Mouse (Mus musculus) kidney, embryonic 16.5 days (tissue): Measurements from ENCODE around the gene Slc25a11. TPM values are rescaled to one million over a fixed set of nuclear protein-coding genes. Genes with fewer than 3 reads are reported as not detected.

Experiments
- ATAC-seq: fragments of 200-750 bp; cut with Nextera tagmentation; 2 replicates; pipeline ENCODE4 v1.8.0; 2017; ENCODE audit warnings: moderate TSS enrichment; ENCODE audit not compliant: low FRiP score, low TSS enrichment
- H3K27ac ChIP-seq: fragments of 300-500 bp; sonication (generic); 2 replicates; pipeline ENCODE4 v1.5.1; 2014; ENCODE audit warnings: low read length
- H3K27me3 ChIP-seq: fragments of 300-500 bp; sonication (generic); 2 replicates; pipeline ENCODE4 v1.6.1; 2014; ENCODE audit warnings: low read length, control low read depth, mixed read lengths; ENCODE audit not compliant: insufficient read depth
- H3K36me3 ChIP-seq: fragments of 300-500 bp; sonication (generic); 2 replicates; pipeline ENCODE4 v1.6.1; 2014; ENCODE audit warnings: low read length, control low read depth, mixed read lengths; ENCODE audit not compliant: insufficient read depth
- H3K4me1 ChIP-seq: fragments of 300-500 bp; sonication (generic); 2 replicates; pipeline ENCODE4 v1.6.1; 2014; ENCODE audit warnings: low read length, control low read depth, mixed read lengths; ENCODE audit not compliant: insufficient read depth
- H3K4me2 ChIP-seq: fragments of 300-500 bp; sonication (generic); replicated peaks from 2 replicates; pipeline ENCODE4 v1.6.1; 2014; ENCODE audit warnings: low read depth, low read length
- H3K4me3 ChIP-seq: fragments of 300-500 bp; sonication (generic); 2 replicates; pipeline ENCODE4 v1.5.1; 2014; ENCODE audit warnings: mild to moderate bottlenecking, low read length
- H3K9ac ChIP-seq: fragments of 300-500 bp; sonication (generic); replicated peaks from 2 replicates; pipeline ENCODE4 v1.6.1; 2014; ENCODE audit warnings: low read length
- H3K9me3 ChIP-seq: fragments of 300-500 bp; sonication (generic); 2 replicates; pipeline ENCODE4 v1.6.1; 2016; ENCODE audit warnings: low read length, control low read depth
- WGBS: fragments of 180-500 bp; shearing (Covaris S2); extraction: QIAGEN DNeasy Blood & Tissue Kit; methylation state at CpG from one replicate; pipeline ENCODE4 v1.1.7; 2014; 5-methylcytosine and 5-hydroxymethylcytosine counted together
- polyA plus RNA-seq: library from polyadenylated mRNA; unstranded; fragments of >200 nt; fragmentation: Nextera tagmentation; extraction: Ambion mirVana; gene quantifications from 2 replicates; pipeline ENCODE4 v1.2.1, GENCODE M21; 2015

Gene Slc25a11
- polyA plus RNA-seq, 1 experiment from 2014 or later = 235 TPM

DNA sequence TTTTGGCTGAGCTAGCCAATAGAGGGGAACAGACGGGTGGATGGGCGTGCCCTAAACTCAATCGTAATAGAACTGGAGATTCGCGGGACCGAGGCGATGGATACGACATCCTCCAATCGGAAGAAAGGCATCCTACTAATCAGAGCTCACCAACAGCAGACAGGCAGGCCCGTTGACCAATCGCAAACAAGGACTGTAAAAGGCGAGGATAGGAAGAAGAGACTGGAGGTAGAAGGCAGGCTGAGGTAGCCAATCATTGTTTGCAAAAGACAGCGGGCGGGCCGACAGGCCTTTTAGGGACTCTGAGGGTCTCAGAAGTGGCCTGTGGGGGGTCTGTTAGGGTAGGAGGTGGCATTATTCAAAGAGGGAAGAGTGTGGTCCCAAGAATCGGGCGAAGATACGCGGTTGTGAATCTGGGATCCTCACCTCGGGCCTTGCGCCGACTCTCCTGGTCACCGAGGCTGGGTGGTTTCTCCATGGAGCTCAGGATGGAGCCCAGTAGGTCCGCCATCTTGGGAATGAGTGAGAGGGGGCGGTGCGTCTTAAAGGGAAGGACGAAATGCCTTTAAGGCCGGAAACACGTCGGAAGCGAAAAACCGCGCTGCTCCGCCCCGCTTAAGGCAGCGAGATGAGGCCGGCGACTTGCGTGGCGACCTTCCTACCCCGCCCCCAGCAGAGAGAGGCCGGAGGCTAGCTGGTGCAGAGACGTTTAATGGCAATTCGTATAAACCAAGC, 21.7 kb upstream of the Slc25a11 start, which contains the start of gene Spag7:
TSS of gene Spag7 (minus strand) at position 646 of the 735 bp plus-strand sequence.
- Histone ChIP-seq H3K4me3 (peak within 1 kb of the TSS; percentile 75), H3K4me2 (peak within 1 kb of the TSS; percentile 89), H3K9ac (peak within 1 kb of the TSS; percentile 91), H3K27me3 (no peaks in the 10 kb centered on the region), H3K9me3 (no peaks in the 10 kb centered on the region), H3K36me3 (peaks cover 26% of the 10 kb centered on the region), H3K4me1 (peaks cover 24% of the 10 kb centered on the region), H3K27ac (peak within 1 kb of the TSS; percentile 99)
- ATAC-seq = peak; percentile 97
- under 1% methylated on average over 44 of the region's 44 CpGs for WGBS

DNA sequence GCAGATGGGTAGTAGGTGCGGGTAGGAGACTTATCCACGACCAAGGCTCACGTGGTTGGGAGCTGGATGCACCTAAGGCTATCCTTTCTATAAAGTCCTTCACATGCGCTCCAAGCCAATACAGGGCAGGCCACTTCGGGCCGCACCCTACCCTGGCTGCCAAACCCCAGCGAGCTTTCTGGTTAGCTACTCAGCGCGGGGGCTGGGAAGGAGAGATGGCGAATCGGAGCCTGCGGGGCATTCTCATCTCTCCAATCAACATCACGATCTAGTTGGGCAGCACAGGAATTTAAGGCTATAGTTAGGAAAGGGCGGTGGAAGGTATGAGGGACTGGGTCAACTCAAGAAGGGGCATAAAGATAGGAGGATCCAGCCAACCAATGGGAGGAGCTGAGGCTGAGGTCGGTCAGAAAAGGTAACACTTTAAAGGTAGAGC, 21.1 kb upstream of the Slc25a11 start:
- H3K4me2 ChIP-seq = peak overlapping the region; percentile 89
- H3K4me1 ChIP-seq = peaks cover 24% of the 10 kb centered on the region
- ATAC-seq = peak; percentile 63; the same call in 1 of the 2 replicates
- no peaks in the 10 kb centered on the region for H3K27me3 ChIP-seq
- peak overlapping the region; percentile 75 for H3K4me3 ChIP-seq
- H3K9ac ChIP-seq = peak overlapping the region; percentile 72
- under 1% methylated on average over 15 of the region's 15 CpGs for WGBS
- peak overlapping the region; percentile 99 for H3K27ac ChIP-seq
- peaks cover 27% of the 10 kb centered on the region for H3K36me3 ChIP-seq
- no peaks in the 10 kb centered on the region for H3K9me3 ChIP-seq

DNA sequence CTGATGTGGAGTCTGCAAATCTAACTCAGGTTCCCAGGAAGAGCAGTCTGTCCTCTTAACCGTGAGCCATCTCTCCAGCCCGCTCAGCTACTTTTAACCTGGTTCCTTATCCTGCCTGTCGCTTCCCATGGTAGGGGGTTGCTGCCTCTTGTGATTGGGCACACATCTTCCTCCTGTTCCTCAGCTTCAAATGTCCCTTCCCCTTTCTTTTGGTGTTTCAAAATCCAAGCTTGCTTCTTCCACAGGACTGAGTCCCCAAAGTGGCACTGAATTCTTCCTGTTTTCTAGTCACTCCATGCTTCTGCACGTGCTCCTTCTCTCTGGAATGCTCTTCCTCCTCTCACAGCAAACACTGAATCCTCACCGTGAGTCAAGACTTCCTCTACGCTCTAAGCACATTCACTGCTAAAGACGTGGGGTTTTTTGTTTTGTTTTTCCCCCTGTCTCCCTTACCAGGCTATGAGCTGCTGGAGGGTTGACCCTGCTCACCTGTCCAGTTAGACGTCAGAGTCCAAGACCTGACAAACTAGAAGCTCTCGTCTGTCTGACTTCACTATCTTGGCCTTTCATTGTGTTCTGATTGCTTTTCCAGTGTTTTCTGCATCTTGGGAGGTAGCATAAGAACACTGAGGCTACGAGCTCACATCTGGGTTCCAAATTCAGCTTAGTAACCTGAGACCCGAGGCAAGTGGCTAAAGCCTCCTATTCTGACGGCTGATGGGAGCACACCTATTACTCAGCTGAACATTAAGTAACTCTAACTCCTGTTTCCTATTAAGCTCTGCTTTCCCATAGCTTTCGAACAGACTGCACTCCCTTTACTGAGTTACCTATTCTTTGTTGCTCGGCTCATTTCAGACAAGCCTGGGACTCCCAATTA, 20.2 kb upstream of the Slc25a11 start:
- peak overlapping the region; percentile 99 for H3K27ac ChIP-seq
- H3K4me3 ChIP-seq = peak overlapping the region; percentile 75
- no peak for ATAC-seq
- peak overlapping the region; percentile 72; the same call in 1 of the 2 replicates for H3K9ac ChIP-seq
- H3K9me3 ChIP-seq = no peaks in the 10 kb centered on the region
- no peaks in the 10 kb centered on the region for H3K27me3 ChIP-seq
- H3K4me1 ChIP-seq = peaks cover 24% of the 10 kb centered on the region
- H3K36me3 ChIP-seq = peaks cover 35% of the 10 kb centered on the region
- peak overlapping the region; percentile 89 for H3K4me2 ChIP-seq
- 56% methylated on average over 14 of the region's 14 CpGs for WGBS

DNA sequence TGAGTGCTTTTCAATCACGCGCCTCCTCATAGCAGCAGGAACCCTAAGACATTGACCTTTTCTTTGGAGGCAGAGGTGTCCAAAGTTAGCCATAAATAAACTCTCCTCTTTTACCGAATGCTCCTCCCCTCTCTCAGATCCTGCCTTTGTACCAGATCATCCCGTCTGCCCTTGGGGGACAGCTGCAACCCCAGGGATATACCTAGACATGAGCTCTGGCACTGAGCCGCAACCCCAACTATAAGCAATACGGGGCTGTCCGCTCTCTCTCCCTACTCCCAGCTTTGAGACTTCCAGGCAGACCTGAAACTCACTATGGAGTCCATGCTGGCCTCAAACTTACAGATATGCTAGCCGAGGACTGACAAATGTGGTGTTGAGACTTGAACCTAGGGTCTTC, 19.4 kb upstream of the Slc25a11 start:
- Histone ChIP-seq H3K9me3 (no peaks in the 10 kb centered on the region), H3K27ac (no peak overlapping the region), H3K36me3 (peaks cover 42% of the 10 kb centered on the region), H3K4me3 (no peak overlapping the region), H3K27me3 (no peaks in the 10 kb centered on the region), H3K9ac (no peak overlapping the region), H3K4me1 (peaks cover 24% of the 10 kb centered on the region), H3K4me2 (no peak overlapping the region)
- WGBS = 94% methylated on average over 8 of the region's 8 CpGs
- ATAC-seq = no peak

DNA sequence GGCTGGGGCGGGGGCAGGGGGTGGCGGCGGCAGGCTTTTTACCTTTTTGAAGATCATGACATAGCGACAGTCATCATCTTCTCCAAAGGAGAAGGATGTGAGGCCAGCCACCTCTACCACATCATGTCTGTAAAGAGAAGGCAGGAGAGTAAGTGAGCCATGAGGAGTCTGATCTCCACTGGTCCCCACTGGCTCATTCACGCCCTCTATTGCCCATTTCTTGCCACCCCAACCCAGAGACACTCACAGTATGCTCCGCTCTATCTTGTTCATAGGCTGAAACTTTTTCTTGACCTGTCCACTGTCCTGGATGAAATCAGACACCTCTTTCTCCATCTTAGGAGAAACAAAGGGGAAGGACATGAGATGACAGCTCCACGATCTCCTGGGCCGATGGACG, 17.5 kb upstream of the Slc25a11 start:
- 85% methylated on average over 9 of the region's 9 CpGs for WGBS
- Histone ChIP-seq H3K9me3 (no peaks in the 10 kb centered on the region), H3K27ac (no peak overlapping the region), H3K27me3 (no peaks in the 10 kb centered on the region), H3K9ac (no peak overlapping the region), H3K36me3 (peaks cover 49% of the 10 kb centered on the region), H3K4me2 (no peak overlapping the region), H3K4me1 (peaks cover 14% of the 10 kb centered on the region), H3K4me3 (no peak overlapping the region)
- no peak for ATAC-seq

DNA sequence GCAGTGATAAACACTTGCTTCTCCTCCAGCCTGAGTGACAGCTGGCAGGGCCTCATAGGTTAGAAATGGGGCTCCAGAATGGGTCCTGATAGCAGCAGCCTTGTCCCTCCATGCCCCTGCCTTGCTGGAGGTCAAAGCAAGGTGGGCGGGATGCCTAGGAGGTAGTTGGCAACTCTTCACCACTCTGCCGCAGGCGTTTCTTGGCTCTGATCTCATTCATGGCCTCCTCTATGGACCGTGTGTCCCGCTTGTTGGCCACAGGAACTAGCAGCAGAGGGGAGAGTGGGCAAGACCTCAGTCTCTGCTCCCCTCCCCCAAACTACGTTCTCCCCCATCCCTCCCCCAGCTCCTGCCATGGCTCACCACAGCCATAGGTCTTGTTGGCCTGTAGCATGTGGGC, 16.7 kb upstream of the Slc25a11 start:
- ATAC-seq = no peak
- Histone ChIP-seq H3K36me3 (peaks cover 49% of the 10 kb centered on the region), H3K4me2 (no peak overlapping the region), H3K27ac (no peak overlapping the region), H3K4me3 (no peak overlapping the region), H3K9me3 (no peaks in the 10 kb centered on the region), H3K27me3 (no peaks in the 10 kb centered on the region), H3K9ac (no peak overlapping the region), H3K4me1 (peaks cover 14% of the 10 kb centered on the region)
- WGBS = 94% methylated on average over 6 of the region's 6 CpGs

DNA sequence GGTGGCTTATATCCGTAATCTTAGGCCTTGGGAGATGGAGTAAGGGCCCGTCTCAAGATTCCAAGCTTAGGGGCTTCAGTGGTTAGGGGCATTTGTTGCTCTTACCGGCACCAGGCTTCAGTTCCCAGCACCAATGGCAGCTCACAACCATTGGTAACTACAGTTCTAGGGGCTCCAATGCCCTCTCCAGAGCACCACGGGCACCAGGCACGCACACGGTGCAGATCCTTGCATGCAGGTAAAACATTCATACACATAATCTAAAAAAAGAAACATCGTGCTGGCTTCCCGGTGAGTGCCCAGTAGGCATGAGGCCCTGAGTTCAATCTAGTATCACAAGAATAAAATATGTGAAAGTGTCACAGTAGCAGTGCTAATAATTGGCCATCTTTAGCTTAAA, 15.8 kb upstream of the Slc25a11 start:
- H3K9me3 ChIP-seq = no peaks in the 10 kb centered on the region
- no peak overlapping the region for H3K27ac ChIP-seq
- ATAC-seq = no peak
- H3K4me2 ChIP-seq = no peak overlapping the region
- H3K36me3 ChIP-seq = peaks cover 49% of the 10 kb centered on the region
- 93% methylated on average over 8 of the region's 8 CpGs for WGBS
- no peak overlapping the region for H3K9ac ChIP-seq
- no peaks in the 10 kb centered on the region for H3K27me3 ChIP-seq
- H3K4me1 ChIP-seq = peaks cover 12% of the 10 kb centered on the region
- H3K4me3 ChIP-seq = no peak overlapping the region

DNA sequence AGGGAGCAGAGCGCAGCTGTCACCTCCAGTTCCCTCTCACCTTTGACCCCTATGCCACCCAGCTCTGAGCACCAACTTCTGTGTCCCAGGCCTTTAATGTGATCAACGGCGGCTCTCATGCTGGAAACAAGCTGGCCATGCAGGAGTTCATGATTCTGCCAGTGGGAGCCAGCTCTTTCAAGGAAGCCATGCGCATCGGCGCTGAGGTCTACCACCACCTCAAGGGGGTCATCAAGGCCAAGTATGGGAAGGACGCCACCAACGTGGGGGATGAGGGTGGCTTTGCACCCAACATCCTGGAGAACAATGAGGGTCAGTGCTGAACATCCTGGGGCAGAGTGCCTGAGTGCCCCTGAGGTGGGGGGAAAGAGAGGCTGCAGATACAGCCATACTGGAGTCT, 13.3 kb upstream of the Slc25a11 start:
- WGBS = 81% methylated on average over 8 of the region's 8 CpGs
- ATAC-seq = no peak
- H3K9ac ChIP-seq = no peak overlapping the region
- H3K9me3 ChIP-seq = no peaks in the 10 kb centered on the region
- no peak overlapping the region for H3K4me2 ChIP-seq
- H3K36me3 ChIP-seq = peaks cover 40% of the 10 kb centered on the region
- H3K4me1 ChIP-seq = peaks cover 25% of the 10 kb centered on the region
- no peak overlapping the region for H3K27ac ChIP-seq
- H3K4me3 ChIP-seq = no peak overlapping the region
- H3K27me3 ChIP-seq = no peaks in the 10 kb centered on the region

DNA sequence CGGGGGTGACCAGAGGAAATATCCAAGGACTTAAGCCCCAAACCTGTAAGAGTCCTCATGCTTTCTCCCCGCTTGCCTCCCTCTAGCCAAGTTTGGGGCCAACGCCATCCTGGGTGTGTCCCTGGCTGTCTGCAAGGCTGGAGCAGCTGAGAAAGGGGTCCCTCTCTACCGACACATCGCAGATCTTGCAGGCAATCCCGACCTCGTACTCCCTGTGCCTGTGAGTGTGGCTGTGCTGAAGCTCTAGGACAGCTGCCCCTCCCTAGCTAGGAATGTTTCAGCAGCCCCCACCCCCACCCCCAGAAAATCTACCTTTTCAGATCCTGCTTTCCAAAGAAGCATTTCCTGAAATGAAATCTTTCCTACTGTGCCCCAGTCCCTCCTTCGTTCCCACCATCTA, 11.7 kb upstream of the Slc25a11 start:
- Histone ChIP-seq H3K27ac (no peak overlapping the region), H3K4me2 (no peak overlapping the region), H3K27me3 (no peaks in the 10 kb centered on the region), H3K9me3 (no peaks in the 10 kb centered on the region), H3K4me3 (no peak overlapping the region), H3K9ac (no peak overlapping the region), H3K4me1 (peaks cover 26% of the 10 kb centered on the region), H3K36me3 (peaks cover 26% of the 10 kb centered on the region)
- 72% methylated on average over 8 of the region's 8 CpGs for WGBS
- no peak for ATAC-seq
